Mouse (Mus musculus) ES-E14 (cell line): ENCODE results near the gene Papolb.

ENCODE experiments used
- HCFC1 ChIP-seq: IDR thresholded peaks from 2 replicates; pipeline ENCODE4 v1.6.1; 2012; ENCODE audit warnings: low read length, inconsistent platforms, borderline replicate concordance; ENCODE audit not compliant: insufficient read depth
- ZNF384 ChIP-seq: IDR thresholded peaks from 2 replicates; pipeline ENCODE4 v1.6.1; 2012; ENCODE audit warnings: low read depth, low read length, inconsistent platforms

- TF ChIP-seq HCFC1: no peak
- TF ChIP-seq ZNF384: no peak
Measured at GRCm38 (mm10) chr5:142574323-142575057, 44.6 kb upstream of the Papolb start.
